Mouse (Mus musculus) embryo, embryonic 9.5 days (tissue): ENCODE measurements around the gene Syk.

ENCODE experiments used
- DNase-seq: peaks from one replicate; pipeline ENCODE4 v3.0.0-alpha.2; 2017; ENCODE audit errors: extremely low spot score

The Syk gene

GRCm38 (mm10) chr13:52566777-52567176 is 16.2 kb upstream of the Syk start:
- DNase-seq: no peak

GRCm38 (mm10) chr13:52569194-52569769 is 13.7 kb upstream of the Syk start:
- no peak for DNase-seq

- DNase-seq: no peak
Observed at GRCm38 (mm10) chr13:52570276-52570675, 12.7 kb upstream of the Syk start.

GRCm38 (mm10) chr13:52571591-52572384 is 11.2 kb upstream of the Syk start:
- DNase-seq: no peak

GRCm38 (mm10) chr13:52572451-52573446 is 10.2 kb upstream of the Syk start:
- no peak for DNase-seq

- DNase-seq: no peak
Observed at GRCm38 (mm10) chr13:52574311-52574710, 8.7 kb upstream of the Syk start.

- no peak for DNase-seq
Observed at GRCm38 (mm10) chr13:52575483-52575882, 7.5 kb upstream of the Syk start.

GRCm38 (mm10) chr13:52576021-52576614 is 6.9 kb upstream of the Syk start:
- DNase-seq: no peak

GRCm38 (mm10) chr13:52576841-52577240 is 6.1 kb upstream of the Syk start:
- no peak for DNase-seq

GRCm38 (mm10) chr13:52577326-52577920 is 5.5 kb upstream of the Syk start:
- DNase-seq: no peak

GRCm38 (mm10) chr13:52577939-52578338 is 5.0 kb upstream of the Syk start:
- no peak for DNase-seq

GRCm38 (mm10) chr13:52578776-52579175 is 4.2 kb upstream of the Syk start:
- no peak for DNase-seq

- DNase-seq: no peak
Observed at GRCm38 (mm10) chr13:52582506-52582877, 481 bp upstream of the Syk start.

- no peak for DNase-seq
Observed at GRCm38 (mm10) chr13:52583943-52584562, 1.1 kb downstream of the Syk start.

- no peak for DNase-seq
Observed at GRCm38 (mm10) chr13:52584654-52585455, 1.9 kb downstream of the Syk start.

GRCm38 (mm10) chr13:52587761-52588160 is 4.8 kb downstream of the Syk start:
- no peak for DNase-seq

GRCm38 (mm10) chr13:52589043-52589442 is 6.1 kb downstream of the Syk start:
- no peak for DNase-seq

GRCm38 (mm10) chr13:52591831-52592230 is 8.9 kb downstream of the Syk start:
- no peak for DNase-seq

GRCm38 (mm10) chr13:52596692-52597091 is 13.7 kb downstream of the Syk start:
- DNase-seq: no peak

GRCm38 (mm10) chr13:52597092-52597678 is 14.2 kb downstream of the Syk start:
- no peak for DNase-seq
